ENCODE assay signal across 23 mouse cellular contexts in genomic region chr16:79585745-79586144, GRCm38 (mm10).
"Had no signal": no experiment of that assay in that cellular context is flagged by ENCODE, and none has a peak within 500 bp of the region (broad histone marks: within the 10 kb centered on the region; RNA-seq: fewer than 3 reads in every experiment).

No protein-coding gene starts in this region.

- ATAC-seq: liver, postnatal 0 days; lung, postnatal 0 days; midbrain, embryonic 16.5 days had no signal

- H3K4me1 ChIP-seq: liver, embryonic 13.5 days; liver, embryonic 15.5 days; lung, embryonic 15.5 days; megakaryocyte, embryonic 14.5 days; midbrain, embryonic 10.5 days; midbrain, embryonic 12.5 days had no signal

- H3K9ac ChIP-seq: liver, embryonic 13.5 days; liver, embryonic 15.5 days; liver, postnatal 0 days; lung, embryonic 15.5 days; midbrain, embryonic 12.5 days had no signal

- H3K4me3 ChIP-seq: liver, embryonic 13.5 days; liver, embryonic 15.5 days; lung, embryonic 15.5 days; megakaryocyte, embryonic 14.5 days; midbrain, embryonic 10.5 days; midbrain, embryonic 12.5 days; myocyte had no signal

- H3K9me3 ChIP-seq: liver, embryonic 15.5 days; lung, embryonic 15.5 days; midbrain, embryonic 10.5 days; midbrain, embryonic 12.5 days had no signal

- DNase-seq: liver, embryonic 13.5 days; liver, postnatal 0 days; lung, adult 2 months; lung, postnatal 14 days; lung, postnatal 36 days; midbrain, embryonic 14.5 days; retina, postnatal 1 day; right cerebral cortex, adult 18-20 months; right cerebral cortex, postnatal 25 days; right cerebral cortex, postnatal 4 days; spleen, adult 18-20 months; thymus, adult 18-20 months; thymus, postnatal 14 days; thymus, postnatal 36 days had no signal

- H3K27me3 ChIP-seq: liver, embryonic 13.5 days; liver, embryonic 15.5 days; lung, embryonic 15.5 days; megakaryocyte, embryonic 14.5 days; midbrain, embryonic 12.5 days had no signal

- H3K27ac ChIP-seq: liver, embryonic 13.5 days; liver, embryonic 15.5 days; lung, embryonic 15.5 days; macrophage; midbrain, embryonic 10.5 days; midbrain, embryonic 12.5 days had no signal

- H3K36me3 ChIP-seq: liver, embryonic 13.5 days; liver, embryonic 15.5 days; lung, embryonic 15.5 days; midbrain, embryonic 10.5 days; midbrain, embryonic 12.5 days had no signal

- H3K4me2 ChIP-seq: liver, embryonic 13.5 days; liver, embryonic 15.5 days; lung, embryonic 15.5 days; midbrain, embryonic 12.5 days had no signal
